Mouse (Mus musculus) cerebellum, postnatal 36 days (tissue): ENCODE data around the gene Scn10a.
A peak's percentile ranks its signal among the peaks of the same experiment; 100 is the strongest.

Source experiments
- DNase-seq, 2 experiments: peaks; one replicate each; pipeline ENCODE4 v3.0.0; 2021 to 2022; ENCODE audit warnings: mixed read lengths in 2 of 2

Scn10a gene

GRCm38 (mm10) chr9:119571411-119571888 lies 147.7 kb downstream of the Scn10a start:
- no peak for DNase-seq

- DNase-seq, result no peak
Observed at GRCm38 (mm10) chr9:119570652-119571051, 148.5 kb downstream of the Scn10a start.

GRCm38 (mm10) chr9:119568732-119569131 lies 150.4 kb downstream of the Scn10a start:
- DNase-seq, result no peak

GRCm38 (mm10) chr9:119567800-119568199 lies 151.3 kb downstream of the Scn10a start:
- no peak for DNase-seq

GRCm38 (mm10) chr9:119566214-119566613 lies 152.9 kb downstream of the Scn10a start:
- no peak for DNase-seq

GRCm38 (mm10) chr9:119564803-119565202 lies 154.3 kb downstream of the Scn10a start:
- no peak for DNase-seq

- DNase-seq, result peak; percentile 60 to 71
Observed at GRCm38 (mm10) chr9:119563617-119564016, 155.5 kb downstream of the Scn10a start.

- DNase-seq, result no peak
Observed at GRCm38 (mm10) chr9:119562256-119562655, 156.9 kb downstream of the Scn10a start.

GRCm38 (mm10) chr9:119561746-119562145 lies 157.4 kb downstream of the Scn10a start:
- DNase-seq, result no peak

- DNase-seq, result no peak
Observed at GRCm38 (mm10) chr9:119559537-119560276, 159.4 kb downstream of the Scn10a start.
